Mouse (Mus musculus): ENCODE measurements around the gene Sfxn3.

- TF ChIP-seq MYOD1 (IDR thresholded peaks at IDR 0.05; ENCODE audit: control insufficient read depth in 1 of 3, insufficient read length in 2 of 3, low read depth in 2 of 3) (no peak), REST (IDR thresholded peaks at IDR 0.05; ENCODE audit: insufficient read depth, insufficient read length) (no peak), POLR2A (IDR thresholded peaks at IDR 0.05; ENCODE audit: insufficient read length, low read depth) (no peak), SRF (IDR thresholded peaks at IDR 0.05; ENCODE audit: control insufficient read depth, insufficient read length, low read depth) (no peak), MAX (IDR thresholded peaks at IDR 0.05; ENCODE audit: low read depth) (no peak), TCF12 (IDR thresholded peaks at IDR 0.05; ENCODE audit: insufficient read depth, poor library complexity, severe bottlenecking) (no peak), POLR2AphosphoS2 (IDR thresholded peaks at IDR 0.05; ENCODE audit: insufficient read length, low read depth) (peak; percentile 30), CEBPB (IDR thresholded peaks at IDR 0.05; ENCODE audit: insufficient read depth, poor library complexity, severe bottlenecking) (no peak), E2F4 (IDR thresholded peaks at IDR 0.05; ENCODE audit: insufficient read depth) (no peak), USF1 (IDR thresholded peaks at IDR 0.05; ENCODE audit: low read depth) (no peak), MYOG (IDR thresholded peaks at IDR 0.05; ENCODE audit: control insufficient read depth in 1 of 3, insufficient read depth in 1 of 3, insufficient read length in 2 of 3, low read depth in 2 of 3) (no peak), TCF3 (IDR thresholded peaks at IDR 0.05; ENCODE audit: insufficient read length, low read depth) (no peak)
These were observed 2.2 kb downstream of the Sfxn3 start for GRCm38 (mm10) chr19:45049523-45049922.
